Mouse (Mus musculus) layer of hippocampus, adult 11-12 months (tissue): ENCODE data around the gene Nynrin.

Source experiments
- DNase-seq: peaks from one replicate; pipeline ENCODE4 v3.0.0; 2022; ENCODE audit warnings: low spot score

Nynrin gene

DNA sequence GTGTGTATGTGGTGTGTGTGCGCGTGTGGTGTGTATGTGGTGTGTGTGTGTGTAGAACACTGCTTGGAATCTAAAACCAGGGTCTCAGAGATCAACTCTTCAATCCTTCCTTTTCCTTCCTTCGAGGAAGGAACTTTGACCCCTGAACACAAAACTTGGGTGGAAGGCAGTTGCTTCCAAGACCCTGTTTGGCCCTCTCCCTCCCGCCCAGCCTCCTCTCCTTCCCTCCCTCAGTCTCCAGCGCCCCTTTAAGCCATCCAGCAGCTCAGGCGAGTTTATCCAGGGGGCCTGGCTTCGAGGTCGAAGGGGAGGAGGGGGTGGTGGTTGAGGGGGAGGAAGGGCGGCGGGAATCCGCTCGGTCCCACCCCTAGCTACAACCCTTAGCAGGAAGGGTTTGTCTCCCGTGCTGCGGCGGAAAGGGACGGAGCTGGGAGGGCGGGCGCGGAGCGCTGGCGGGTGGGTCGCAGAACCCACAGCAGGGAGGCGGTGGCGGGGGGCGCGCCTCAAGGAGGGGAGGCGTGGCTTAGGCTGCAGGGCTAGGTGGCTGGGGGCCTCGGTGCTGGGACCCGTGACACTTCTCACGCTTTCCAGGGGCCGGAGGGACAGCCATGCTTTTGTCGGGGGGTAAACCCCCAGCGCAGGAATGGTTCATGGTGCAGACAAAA lies at the start of gene Nynrin:
Gene Nynrin (plus strand): TSS at position 390 of the 665 bp plus-strand sequence.
- DNase-seq = no peak

DNA sequence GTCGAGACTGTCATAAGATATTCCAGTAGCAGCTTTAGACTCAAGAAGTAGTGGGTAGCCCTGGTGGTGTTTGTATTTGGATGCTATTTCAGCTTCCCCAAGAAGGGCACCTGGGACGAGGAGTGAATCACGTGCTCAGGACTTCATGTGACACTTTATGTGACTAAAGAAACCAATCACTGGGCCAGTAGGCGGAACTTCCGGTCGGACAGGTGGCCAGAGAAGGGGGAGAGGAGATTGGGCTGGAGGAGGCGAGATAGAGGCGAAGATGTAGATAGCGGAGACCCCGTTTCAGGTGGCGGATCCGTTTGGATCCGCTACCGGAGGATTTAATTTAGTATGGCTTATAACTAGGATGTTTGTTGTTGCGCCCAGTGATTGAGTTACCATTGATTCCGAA lies 38.9 kb upstream of the Nynrin start:
- DNase-seq = peak; percentile 55

- no peak for DNase-seq
Measured at GRCm38 (mm10) chr14:55815310-55815751, 38.5 kb upstream of the Nynrin start.

DNA sequence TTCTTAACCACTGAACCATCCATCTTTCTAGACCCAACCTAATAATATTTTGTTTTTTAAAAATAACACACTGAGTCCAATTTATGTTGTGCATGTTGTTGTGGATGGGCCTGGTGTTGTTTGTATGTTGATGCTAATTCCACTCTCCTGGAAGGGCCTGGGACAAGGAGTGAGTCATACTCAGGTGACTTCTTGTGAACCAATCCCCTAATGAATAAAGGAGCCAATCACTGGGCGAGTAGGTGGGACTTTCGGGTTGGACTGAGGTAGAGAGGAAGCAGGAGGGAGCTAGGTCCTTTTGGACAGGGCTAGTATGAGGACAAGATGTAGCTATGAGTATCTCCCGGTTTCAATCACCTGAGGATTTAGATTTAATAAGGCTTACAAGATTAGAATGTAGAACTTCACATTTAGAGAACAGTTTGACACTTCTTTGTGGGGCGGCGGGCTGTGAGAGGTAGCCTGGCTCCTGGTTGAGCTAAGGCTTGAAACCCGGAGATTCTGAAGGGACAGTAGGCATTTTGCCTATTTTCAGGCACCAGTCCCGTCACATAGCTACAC lies 33.9 kb upstream of the Nynrin start:
- DNase-seq = no peak

DNA sequence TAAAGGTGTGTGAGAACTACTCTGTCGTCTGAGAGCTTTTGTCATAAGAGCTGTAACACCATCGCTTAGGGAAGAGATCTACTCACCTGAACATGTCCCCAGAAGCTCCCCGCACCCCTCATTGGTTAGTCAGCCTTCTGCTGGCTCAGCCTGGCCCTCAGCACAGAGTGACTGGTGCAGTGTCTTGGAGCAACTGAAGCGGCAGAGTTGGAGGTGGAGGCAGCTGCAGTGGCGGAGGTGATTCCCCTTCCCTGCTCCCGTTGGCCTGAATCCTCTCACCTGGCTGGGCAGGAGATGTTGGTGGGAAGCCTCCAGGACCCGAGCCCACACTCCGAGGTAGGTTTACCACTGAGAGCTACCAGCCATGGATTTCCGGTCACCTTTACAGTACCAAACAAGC lies 33.2 kb upstream of the Nynrin start:
- DNase-seq = no peak

DNA sequence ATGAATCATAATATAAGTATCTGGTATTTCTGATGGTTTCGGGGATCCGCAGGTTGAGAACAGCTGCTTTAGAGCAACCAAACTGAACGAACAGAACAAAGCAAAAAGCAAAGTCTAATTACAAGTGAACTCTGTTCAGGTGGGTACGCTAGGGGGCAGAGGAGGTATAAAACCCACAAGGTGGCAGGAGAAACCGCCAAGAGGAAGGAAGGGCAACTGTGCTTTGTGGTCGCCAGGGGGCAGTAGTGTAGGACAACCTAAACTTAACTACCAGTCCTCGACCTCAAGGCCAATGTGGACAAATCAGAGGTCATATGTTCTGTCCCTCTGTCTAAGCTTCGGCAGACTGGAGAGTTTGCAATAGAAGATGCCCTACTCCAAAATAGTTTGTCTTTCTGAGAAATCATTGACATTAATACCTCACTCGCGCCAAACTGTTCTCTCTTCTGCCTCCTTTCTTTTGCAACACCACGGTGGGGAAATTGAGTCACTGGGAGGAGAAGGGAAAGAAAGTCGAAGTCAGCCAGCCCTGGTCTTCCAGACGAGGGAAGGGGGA lies 31.3 kb upstream of the Nynrin start:
- DNase-seq = peak; percentile 65

DNA sequence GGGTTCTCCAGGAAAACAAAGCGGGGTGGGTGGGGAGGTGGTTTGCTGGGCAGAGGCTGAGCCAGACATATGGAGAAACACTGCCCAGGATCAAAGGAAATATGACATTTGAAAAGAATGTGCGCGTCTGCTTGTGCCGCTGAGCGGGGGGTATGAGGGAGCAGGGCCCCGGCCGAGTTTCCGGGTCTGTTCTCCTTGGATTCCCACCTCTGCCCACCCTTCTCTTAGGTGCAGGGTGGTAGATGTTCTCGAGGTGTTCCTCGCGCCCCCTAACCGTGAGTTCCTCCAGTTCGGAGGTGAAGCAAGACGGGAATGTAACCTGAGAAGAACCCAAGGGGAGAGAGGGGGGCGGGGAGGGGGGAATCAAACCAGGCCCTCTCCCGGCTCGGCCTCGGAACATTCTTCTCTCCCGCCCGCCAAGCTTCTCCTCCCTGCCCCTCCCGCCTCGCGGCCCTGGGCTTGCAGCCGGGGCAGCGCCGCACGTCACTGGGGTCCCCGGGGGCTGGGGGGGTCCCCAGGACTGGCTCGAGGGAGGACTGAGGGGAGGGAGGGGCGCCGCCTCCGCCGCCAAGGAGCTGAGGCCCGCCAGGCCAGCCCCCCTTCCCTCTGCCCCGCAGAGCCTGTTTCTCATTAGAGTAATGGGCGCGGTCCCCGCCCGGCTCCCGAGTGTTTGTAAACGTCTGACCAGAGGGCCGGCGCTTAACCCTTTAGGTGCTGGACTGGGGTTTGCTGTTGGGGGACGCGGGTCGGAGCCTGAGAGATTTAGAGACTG lies 30.6 kb upstream of the Nynrin start, which contains the start of gene Nfatc4:
Gene Nfatc4 (plus strand): TSS at position 154 of the 772 bp plus-strand sequence.
- peak; percentile 44 for DNase-seq

DNA sequence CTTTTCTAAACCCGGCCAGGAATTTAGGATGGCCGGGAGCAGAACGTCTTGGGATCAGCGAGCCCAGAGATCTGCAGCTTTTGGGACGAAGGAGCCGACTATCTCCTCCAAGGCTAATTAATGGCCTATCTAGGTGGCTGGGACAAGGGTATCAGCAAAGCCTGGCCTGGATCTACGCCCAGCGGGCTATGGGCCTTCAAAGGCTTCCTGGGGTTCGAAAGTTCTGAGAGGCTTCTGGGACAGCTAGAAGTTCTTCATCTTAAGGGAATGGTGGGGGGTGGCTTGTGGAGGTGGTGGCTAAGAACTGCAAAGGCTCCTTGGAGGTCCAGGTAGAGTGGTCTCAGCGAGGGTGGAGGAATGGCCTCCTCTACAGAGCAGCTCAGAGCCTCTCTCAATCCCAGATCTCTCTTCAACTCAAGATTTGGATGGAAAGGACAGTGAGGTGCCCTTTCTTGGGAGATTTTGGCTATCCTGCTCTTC lies 29.8 kb upstream of the Nynrin start:
- no peak for DNase-seq

GRCm38 (mm10) chr14:55824481-55825215 lies 29.2 kb upstream of the Nynrin start:
- DNase-seq = no peak

DNA sequence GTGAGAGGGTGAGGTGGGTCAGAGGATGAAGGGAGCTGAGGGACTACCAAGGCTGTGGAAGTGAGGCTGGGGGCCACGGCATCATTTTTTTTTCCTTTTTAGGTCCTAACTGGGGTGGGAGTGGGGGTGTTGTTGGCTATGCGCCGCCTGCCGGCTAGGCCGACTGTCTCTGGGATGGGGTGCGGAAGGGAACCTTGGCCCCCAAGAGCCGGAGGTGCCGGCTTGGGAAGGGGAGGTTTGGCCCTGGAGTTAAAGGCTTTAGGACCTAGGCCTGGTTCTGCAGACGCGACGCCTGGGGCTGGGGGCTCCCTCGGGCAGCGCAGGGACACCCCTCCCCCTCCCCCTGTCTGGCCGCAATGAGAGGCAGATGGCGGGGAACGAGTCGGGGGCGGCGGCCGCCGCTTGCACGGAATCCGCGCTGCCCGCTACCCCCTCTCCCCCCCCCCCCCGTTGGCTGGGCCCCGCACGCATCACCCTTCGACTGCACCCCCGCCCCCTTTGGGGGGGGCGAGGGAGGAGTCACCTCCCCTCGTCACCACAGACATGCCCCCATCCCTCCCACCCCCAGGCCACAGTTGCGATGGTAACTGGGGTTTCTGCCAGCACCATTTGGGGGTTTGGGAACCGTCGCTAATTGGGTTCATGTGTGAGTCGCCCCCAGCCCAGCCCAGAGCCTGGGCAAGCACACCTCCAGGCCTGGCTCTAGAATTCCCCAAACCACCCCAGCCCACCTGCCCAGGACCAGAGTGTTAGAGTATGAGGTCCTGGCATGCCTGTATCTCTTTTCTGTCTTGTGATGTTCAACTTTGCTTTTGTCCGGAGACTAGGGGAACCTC lies 28.4 kb upstream of the Nynrin start:
- no peak for DNase-seq

GRCm38 (mm10) chr14:55826142-55826541 lies 27.7 kb upstream of the Nynrin start:
- DNase-seq = no peak

GRCm38 (mm10) chr14:55826551-55827340 lies 27.1 kb upstream of the Nynrin start:
- no peak for DNase-seq

DNA sequence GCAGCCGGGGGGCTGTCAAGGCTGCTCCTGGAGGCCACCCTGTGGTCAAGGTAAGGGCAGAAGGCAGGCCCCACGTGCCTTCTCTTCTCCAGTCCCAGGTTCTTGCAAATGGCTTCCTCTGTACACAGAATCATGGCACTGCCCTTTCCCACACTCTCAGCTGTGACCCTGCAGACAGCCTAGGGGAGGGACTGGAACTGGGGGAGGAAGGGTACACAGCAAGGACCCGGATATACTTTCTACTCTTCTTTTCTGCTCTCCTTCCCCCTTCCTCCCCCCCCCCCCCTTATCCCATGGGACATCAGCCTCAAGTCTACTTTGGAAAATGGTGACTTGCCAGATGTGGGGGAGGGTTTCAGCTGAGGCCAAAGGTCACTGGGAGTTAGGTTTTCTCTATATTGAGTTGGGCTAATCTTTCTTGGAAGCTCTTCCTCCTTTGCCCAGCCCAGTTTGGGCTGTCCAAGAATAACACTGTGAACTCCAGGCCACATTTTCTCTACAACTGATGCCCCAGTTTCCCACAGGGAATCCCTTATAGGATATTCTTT lies 25.0 kb upstream of the Nynrin start:
- DNase-seq = no peak

GRCm38 (mm10) chr14:55829854-55830253 lies 24.0 kb upstream of the Nynrin start:
- DNase-seq = no peak

DNA sequence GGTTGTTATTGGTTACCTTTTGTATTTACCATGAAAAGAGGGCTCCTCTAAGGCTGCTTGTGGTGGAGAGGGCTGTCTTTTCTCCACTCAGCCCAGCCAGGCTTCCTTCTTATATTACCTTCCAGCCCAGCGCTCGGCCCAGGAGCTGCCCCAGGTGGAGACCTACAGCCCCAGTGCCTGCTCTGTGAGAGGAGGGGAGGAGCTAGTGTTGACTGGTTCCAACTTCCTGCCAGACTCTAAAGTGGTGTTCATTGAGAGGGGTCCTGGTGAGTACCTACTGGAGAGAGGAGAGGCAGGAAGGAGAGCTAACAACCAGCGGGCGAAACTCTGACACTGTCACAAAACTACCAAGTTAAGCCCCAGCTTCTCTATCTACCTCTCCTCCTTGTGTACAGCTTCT lies 23.5 kb upstream of the Nynrin start:
- no peak for DNase-seq

DNA sequence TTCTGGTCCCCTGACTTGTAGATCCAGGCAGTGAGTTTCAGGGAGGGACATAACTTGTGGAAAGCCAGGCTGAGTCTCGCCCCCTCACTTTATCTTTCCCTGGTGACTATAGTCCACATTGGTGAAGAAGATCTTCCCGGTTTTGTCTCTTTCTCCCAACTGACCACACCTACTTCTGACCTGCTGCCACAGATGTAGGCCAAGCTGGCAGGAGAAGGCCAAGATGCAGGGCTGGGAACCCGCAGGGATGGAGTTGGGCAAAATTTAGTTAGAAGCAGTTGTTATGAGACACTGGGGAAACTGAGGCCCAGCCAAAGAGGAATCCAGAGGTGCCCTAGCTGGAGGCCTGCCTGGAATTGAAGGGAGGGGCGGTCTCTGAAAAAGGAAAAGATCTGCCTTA lies 20.7 kb upstream of the Nynrin start:
- DNase-seq = no peak

- no peak for DNase-seq
Measured at GRCm38 (mm10) chr14:55834808-55835533, 18.8 kb upstream of the Nynrin start.

- no peak for DNase-seq
Measured at GRCm38 (mm10) chr14:55838312-55838711, 15.5 kb upstream of the Nynrin start.

- no peak for DNase-seq
Measured at GRCm38 (mm10) chr14:55838740-55839139, 15.1 kb upstream of the Nynrin start.
